In genomic region chrX:157482842-157483241, GRCm38 (mm10) we compare ENCODE assay signal across 14 mouse cellular contexts.
"Had no signal": no experiment of that assay in that cellular context is flagged by ENCODE, and none has a peak within 500 bp of the region (broad histone marks: within the 10 kb centered on the region; RNA-seq: fewer than 3 reads in every experiment).

No protein-coding gene starts in this region.

- H3K4me1 ChIP-seq: limb, embryonic 15.5 days; liver, embryonic 12.5 days; midbrain, embryonic 12.5 days; neural tube, embryonic 13.5 days had no signal

- H3K4me3 ChIP-seq: limb, embryonic 15.5 days; liver, embryonic 12.5 days; midbrain, embryonic 12.5 days; neural tube, embryonic 13.5 days had no signal

- H3K27ac ChIP-seq: limb, embryonic 15.5 days; liver, embryonic 12.5 days; midbrain, embryonic 12.5 days; neural tube, embryonic 13.5 days had no signal

- ATAC-seq: liver, embryonic 12.5 days; midbrain, embryonic 16.5 days had no signal

- DNase-seq: kidney, adult 8-10 months; kidney, postnatal 25 days; layer of hippocampus, postnatal 36 days; lung, embryonic 14.5 days; lung, postnatal 14 days; retina, postnatal 1 day; right cerebral cortex, postnatal 14 days; thymus, adult 18-20 months; thymus, postnatal 14 days had no signal
